Mouse (Mus musculus): Measurements from ENCODE around the gene Gm10309.

GRCm38 (mm10) chr17:86535827-86536656, 31.0 kb upstream of the Gm10309 start:
- TF ChIP-seq CTCF (IDR thresholded peaks at IDR 0.05; ENCODE audit: extremely low read depth, insufficient read depth, insufficient read length, insufficient replicate concordance) = peak; percentile 56; the same call in 1 of the 2 replicates
- TF ChIP-seq POLR2A (IDR thresholded peaks at IDR 0.05; ENCODE audit: low read depth, low read length) = no peak

Measured in spleen, adult 2 months (tissue).